Mouse (Mus musculus): ENCODE measurements around the gene Kifap3. TPM values are rescaled to one million over a fixed set of nuclear protein-coding genes. Genes with fewer than 3 reads are reported as not detected.

Kifap3 gene
- total RNA-seq, 4 experiments from 2014 or later: 20.6 to 22.8 (median 21.8) TPM

- no peak for DNase-seq (ENCODE audit: low spot score in 2 of 2)
These were observed 184.8 kb downstream of the Kifap3 start for GRCm38 (mm10) chr1:163964008-163964689.

Other genes starting within 250 kb of the Kifap3 start
- 10 to 100 TPM; 29.7 to 42.4 (median 35.7) TPM for gene Mettl11b, start 54.4 kb upstream of the Kifap3 start, total RNA-seq (2022)
- 1 to 10 TPM; 3.4 to 4.1 (median 4.0) TPM for gene Scyl3, start 149.5 kb downstream of the Kifap3 start, total RNA-seq (2022)
- under 1 TPM in 2 of 4 experiments, not detected in 2; 0.51 to 0.81 TPM for gene BC055324, start 215.2 kb downstream of the Kifap3 start, total RNA-seq (2022)
- gene Mettl18, start 215.3 kb downstream of the Kifap3 start, total RNA-seq (2022): 1 to 10 TPM; 3.1 to 4.9 (median 4.3) TPM

Data from gastrocnemius, adult 8-10 months (tissue).